Mouse (Mus musculus): Measurements from ENCODE around the gene Zfp583. TPM values are rescaled to one million over a fixed set of nuclear protein-coding genes. Genes with fewer than 3 reads are reported as not detected.

The Zfp583 gene
- total and polyA plus RNA-seq, 2 experiments from 2014 or later = 13.1 to 13.2 TPM

GRCm38 (mm10) chr7:6265695-6266094 lies 65.4 kb downstream of the Zfp583 start:
- Histone ChIP-seq H3K27ac (ENCODE audit: low read depth, low read length) (no peak overlapping the region), H3K4me1 (ENCODE audit: insufficient read depth) (no peaks in the 10 kb centered on the region), H3K9me3 (ENCODE audit: low read length) (no peaks in the 10 kb centered on the region), H3K4me2 (ENCODE audit: low read depth) (no peak overlapping the region), H3K9ac (no peak overlapping the region), H3K36me3 (ENCODE audit: insufficient read depth) (no peaks in the 10 kb centered on the region), H3K4me3 (ENCODE audit: low read depth, low read length) (no peak overlapping the region), H3K27me3 (ENCODE audit: insufficient read depth, low read length) (no peaks in the 10 kb centered on the region)
- DNase-seq = no peak
- peak; percentile 52 for TF ChIP-seq CTCF (IDR thresholded peaks at IDR 0.05; ENCODE audit: low read depth)
- no peak for ATAC-seq
- WGBS = 62% methylated on average over 8 of the region's 8 CpGs

Other genes starting within 250 kb of the Zfp583 start
- gene Zfp787, start 175.3 kb downstream of the Zfp583 start, total RNA-seq (2014; rRNA removed) = 51.1 and 73.6 TPM in 2 replicates
- gene Zfp787, start 175.3 kb downstream of the Zfp583 start, polyA plus RNA-seq (2015; fragmentation: Nextera tagmentation; extraction: Ambion mirVana) = 41.0 and 66.1 TPM in 2 replicates
- gene Zfp444, start 159.1 kb downstream of the Zfp583 start, total RNA-seq (2014; rRNA removed) = 76.9 and 81.7 TPM in 2 replicates
- gene Zfp444, start 159.1 kb downstream of the Zfp583 start, polyA plus RNA-seq (2015; fragmentation: Nextera tagmentation; extraction: Ambion mirVana) = 86.2 and 100 TPM in 2 replicates
- gene Galp, start 134.2 kb downstream of the Zfp583 start, total RNA-seq (2014; rRNA removed) = not detected in 2 replicates
- not detected in 2 replicates for gene Galp, start 134.2 kb downstream of the Zfp583 start, polyA plus RNA-seq (2015; fragmentation: Nextera tagmentation; extraction: Ambion mirVana)
- not detected in 2 replicates for gene Zscan5b, start 109.0 kb downstream of the Zfp583 start, total RNA-seq (2014; rRNA removed)
- gene Zscan5b, start 109.0 kb downstream of the Zfp583 start, polyA plus RNA-seq (2015; fragmentation: Nextera tagmentation; extraction: Ambion mirVana) = not detected in 2 replicates
- not detected in 2 replicates for gene Epp13, start 78.6 kb downstream of the Zfp583 start, total RNA-seq (2014; rRNA removed)
- gene Epp13, start 78.6 kb downstream of the Zfp583 start, polyA plus RNA-seq (2015; fragmentation: Nextera tagmentation; extraction: Ambion mirVana) = 0.40 and 0.44 TPM in 2 replicates
- 6.9 and 10.0 TPM in 2 replicates for gene Zfp667, start 44.7 kb downstream of the Zfp583 start, total RNA-seq (2014; rRNA removed)
- gene Zfp667, start 44.7 kb downstream of the Zfp583 start, polyA plus RNA-seq (2015; fragmentation: Nextera tagmentation; extraction: Ambion mirVana) = 9.9 and 13.1 TPM in 2 replicates
- gene Gm3854, start 12.5 kb upstream of the Zfp583 start, total RNA-seq (2014; rRNA removed) = 5.8 and 7.8 TPM in 2 replicates
- gene Gm3854, start 12.5 kb upstream of the Zfp583 start, polyA plus RNA-seq (2015; fragmentation: Nextera tagmentation; extraction: Ambion mirVana) = 1.5 and 4.6 TPM in 2 replicates
- gene Zfp78, start 32.0 kb upstream of the Zfp583 start, total RNA-seq (2014; rRNA removed) = 4.0 and 4.5 TPM in 2 replicates
- 1.5 and 3.3 TPM in 2 replicates for gene Zfp78, start 32.0 kb upstream of the Zfp583 start, polyA plus RNA-seq (2015; fragmentation: Nextera tagmentation; extraction: Ambion mirVana)
- gene Zfp28, start 52.0 kb upstream of the Zfp583 start, total RNA-seq (2014; rRNA removed) = 15.4 and 27.4 TPM in 2 replicates
- gene Zfp28, start 52.0 kb upstream of the Zfp583 start, polyA plus RNA-seq (2015; fragmentation: Nextera tagmentation; extraction: Ambion mirVana) = 19.8 and 20.7 TPM in 2 replicates
- gene Smim17, start 67.4 kb upstream of the Zfp583 start, total RNA-seq (2014; rRNA removed) = 15.4 and 17.5 TPM in 2 replicates
- gene Smim17, start 67.4 kb upstream of the Zfp583 start, polyA plus RNA-seq (2015; fragmentation: Nextera tagmentation; extraction: Ambion mirVana) = 3.7 and 3.9 TPM in 2 replicates
- 0.24 and 0.54 TPM in 2 replicates for gene Gm20715, start 79.0 kb upstream of the Zfp583 start, total RNA-seq (2014; rRNA removed)
- not detected in 2 replicates for gene Gm20715, start 79.0 kb upstream of the Zfp583 start, polyA plus RNA-seq (2015; fragmentation: Nextera tagmentation; extraction: Ambion mirVana)
- gene Olfr1344, start 107.4 kb upstream of the Zfp583 start, total RNA-seq (2014; rRNA removed) = 0.23 TPM in 1 of 2 replicates, not detected in the other
- gene Olfr1344, start 107.4 kb upstream of the Zfp583 start, polyA plus RNA-seq (2015; fragmentation: Nextera tagmentation; extraction: Ambion mirVana) = 0.07 and 0.09 TPM in 2 replicates
- gene Olfr1336, start 124.9 kb upstream of the Zfp583 start, total RNA-seq (2014; rRNA removed) = not detected in 2 replicates
- not detected in 2 replicates for gene Olfr1336, start 124.9 kb upstream of the Zfp583 start, polyA plus RNA-seq (2015; fragmentation: Nextera tagmentation; extraction: Ambion mirVana)
- gene Olfr1346, start 135.8 kb upstream of the Zfp583 start, total RNA-seq (2014; rRNA removed) = not detected in 2 replicates
- not detected in 2 replicates for gene Olfr1346, start 135.8 kb upstream of the Zfp583 start, polyA plus RNA-seq (2015; fragmentation: Nextera tagmentation; extraction: Ambion mirVana)
- not detected in 2 replicates for gene Olfr5, start 155.7 kb upstream of the Zfp583 start, total RNA-seq (2014; rRNA removed)
- gene Olfr5, start 155.7 kb upstream of the Zfp583 start, polyA plus RNA-seq (2015; fragmentation: Nextera tagmentation; extraction: Ambion mirVana) = not detected in 2 replicates
- not detected in 2 replicates for gene Olfr1347, start 168.5 kb upstream of the Zfp583 start, total RNA-seq (2014; rRNA removed)
- not detected in 2 replicates for gene Olfr1347, start 168.5 kb upstream of the Zfp583 start, polyA plus RNA-seq (2015; fragmentation: Nextera tagmentation; extraction: Ambion mirVana)
- gene Olfr1348, start 177.5 kb upstream of the Zfp583 start, total RNA-seq (2014; rRNA removed) = not detected in 2 replicates
- gene Olfr1348, start 177.5 kb upstream of the Zfp583 start, polyA plus RNA-seq (2015; fragmentation: Nextera tagmentation; extraction: Ambion mirVana) = not detected in 2 replicates
- gene Olfr1349, start 191.7 kb upstream of the Zfp583 start, total RNA-seq (2014; rRNA removed) = not detected in 2 replicates
- not detected in 2 replicates for gene Olfr1349, start 191.7 kb upstream of the Zfp583 start, polyA plus RNA-seq (2015; fragmentation: Nextera tagmentation; extraction: Ambion mirVana)
- gene Olfr1350, start 233.6 kb upstream of the Zfp583 start, total RNA-seq (2014; rRNA removed) = not detected in 2 replicates
- not detected in 2 replicates for gene Olfr1350, start 233.6 kb upstream of the Zfp583 start, polyA plus RNA-seq (2015; fragmentation: Nextera tagmentation; extraction: Ambion mirVana)